Mouse (Mus musculus) CH12.LX (cell line): ENCODE results near the gene Aff3. TPM values are rescaled to one million over a fixed set of nuclear protein-coding genes. Genes with fewer than 3 reads are reported as not detected.

Experiments
- DNase-seq: peaks from one replicate; pipeline ENCODE4 v3.0.0-alpha.2; 2013; ENCODE audit errors: extremely low read depth
- H3K27ac ChIP-seq: 2 replicates; pipeline ENCODE4 v1.5.1; 2012; ENCODE audit warnings: low read depth, mild to moderate bottlenecking, control low read depth, moderate library complexity; ENCODE audit not compliant: insufficient read depth
- H3K27me3 ChIP-seq: replicated peaks from 2 replicates; pipeline ENCODE3; 2012; ENCODE audit warnings: inconsistent platforms
- H3K36me3 ChIP-seq, 2 experiments: replicated peaks in 1 of 2; 2 replicates each; pipeline versions ENCODE3 to v1.6.1; 2012; ENCODE audit warnings: inconsistent platforms in 1 of 2, low read length in 1 of 2, mild to moderate bottlenecking in 1 of 2, mixed read lengths in 1 of 2, moderate library complexity in 1 of 2; ENCODE audit not compliant: control insufficient read depth in 1 of 2, insufficient read depth in 1 of 2
- H3K4me1 ChIP-seq, 2 experiments: 2 replicates each; pipeline ENCODE4 v1.6.1; 2012; ENCODE audit warnings: inconsistent platforms in 1 of 2, moderate library complexity in 1 of 2; ENCODE audit not compliant: insufficient read depth in 2 of 2, control insufficient read depth in 1 of 2
- H3K4me2 ChIP-seq: 2 replicates; pipeline ENCODE4 v1.6.1; 2012; ENCODE audit warnings: low read depth, mild to moderate bottlenecking, control low read depth; ENCODE audit not compliant: poor library complexity, insufficient read depth, severe bottlenecking
- H3K4me3 ChIP-seq, 3 experiments: fragments of 150-350 bp in 1 of 3; sonication (generic) in 1 of 3; replicated peaks in 1 of 3; 2 replicates each; pipeline versions ENCODE3 to v1.5.1; 2011 to 2012; ENCODE audit warnings: low read depth in 2 of 3, low read length in 2 of 3, mild to moderate bottlenecking in 2 of 3, moderate library complexity in 2 of 3, control low read depth in 1 of 3, improper control_type of control experiment in 1 of 3, inconsistent platforms in 1 of 3, mixed read lengths in 1 of 3; ENCODE audit not compliant: poor library complexity in 1 of 3
- H3K79me2 ChIP-seq: replicated peaks from 2 replicates; pipeline ENCODE4 v1.6.1; 2012; ENCODE audit warnings: mild to moderate bottlenecking, moderate library complexity; ENCODE audit not compliant: control insufficient read depth, poor library complexity, insufficient read depth, severe bottlenecking; ENCODE audit errors: extremely low read depth
- H3K9ac ChIP-seq: 2 replicates; pipeline ENCODE4 v1.6.1; 2012; ENCODE audit warnings: low read depth, mild to moderate bottlenecking, control low read depth, moderate library complexity; ENCODE audit not compliant: insufficient read depth
- H3K9me3 ChIP-seq: replicated peaks from 2 replicates; pipeline ENCODE3; 2012; ENCODE audit warnings: low read length, inconsistent platforms, mixed read lengths
- IRF4 ChIP-seq: IDR thresholded peaks from 2 replicates; pipeline ENCODE4 v1.6.1; 2014; ENCODE audit warnings: low read depth, mild to moderate bottlenecking, inconsistent platforms, low read length, improper control_type of control experiment
- KAT2A ChIP-seq: IDR thresholded peaks from 2 replicates; pipeline ENCODE4 v1.6.1; 2012; ENCODE audit warnings: low read length, improper control_type of control experiment, inconsistent platforms; ENCODE audit not compliant: insufficient replicate concordance
- MAFK ChIP-seq: IDR thresholded peaks from 2 replicates; pipeline ENCODE4 v1.6.1; 2011; ENCODE audit warnings: low read length, improper control_type of control experiment; ENCODE audit not compliant: insufficient replicate concordance
- MYC ChIP-seq: IDR thresholded peaks from 2 replicates; pipeline ENCODE4 v1.6.1; 2011; ENCODE audit warnings: low read depth, mild to moderate bottlenecking, improper control_type of control experiment, low read length
- PAX5 ChIP-seq: IDR thresholded peaks from 2 replicates; pipeline ENCODE4 v1.6.1; 2012; ENCODE audit warnings: low read length, inconsistent platforms, mixed read lengths
- SMC3 ChIP-seq: IDR thresholded peaks from 2 replicates; pipeline ENCODE4 v1.6.1; 2011; ENCODE audit warnings: low read depth, low read length, improper control_type of control experiment
- UBTF ChIP-seq: IDR thresholded peaks from 2 replicates; pipeline ENCODE4 v1.6.1; 2012; ENCODE audit warnings: low read depth, mild to moderate bottlenecking, inconsistent platforms, low read length, improper control_type of control experiment, moderate library complexity
- USF1 ChIP-seq: IDR thresholded peaks from 2 replicates; pipeline ENCODE4 v1.6.1; 2014; ENCODE audit warnings: low read depth, mild to moderate bottlenecking, inconsistent platforms, low read length, improper control_type of control experiment
- ZKSCAN1 ChIP-seq: IDR thresholded peaks from 2 replicates; pipeline ENCODE4 v1.6.1; 2012; ENCODE audit warnings: low read depth, inconsistent platforms, low read length, improper control_type of control experiment, borderline replicate concordance
- dilution Hi-C: fragments of 300-500 bp; cut with MboI; formaldehyde crosslinking; loops from 2 replicates; pipeline ENCODE4 v1.14.3; 2020; ENCODE audit warnings: low sequenced_read_pairs; ENCODE audit not compliant: extremely low pct_unique_long_range_greater_than_20kb, extremely low pct_ligation_motif_present
- in situ Hi-C: fragments of 300-500 bp; cut with MboI; formaldehyde crosslinking; loops from 3 replicates; pipeline ENCODE4 v1.14.3; 2019; ENCODE audit warnings: low sequenced_read_pairs, low pct_ligation_motif_present, low pct_unique_long_range_greater_than_20kb, mixed read lengths
- polyA plus RNA-seq: library from polyadenylated mRNA; unstranded; fragments of >175 nt; gene quantifications from 2 replicates; pipeline ENCODE4 v1.2.1, GENCODE M21; 2012; ENCODE audit warnings: low read depth; ENCODE audit not compliant: insufficient read length
- total RNA-seq, 2 experiments: library from RNA; depleted of rRNA; stranded (reverse); fragments of 300-350 nt in 1 of 2; fragments of >200 nt in 1 of 2; gene quantifications; 2 replicates each; pipeline ENCODE4 v1.2.3; 2012 to 2014

The Aff3 gene
- total and polyA plus RNA-seq, 3 experiments: 5.1 to 29.9 (median 7.7) TPM

- TF ChIP-seq SMC3: no peak
- TF ChIP-seq USF1: no peak
- TF ChIP-seq UBTF: no peak
- no peak for TF ChIP-seq MYC
- no peak for TF ChIP-seq KAT2A
- dilution Hi-C loops: no loop called here
- Histone ChIP-seq H3K9ac (no peak overlapping the region), H3K4me1 (peaks cover 0 to 21% of the 10 kb centered on the region in 2 experiments; a peak in 1 of 4 replicates), H3K4me2 (no peak overlapping the region), H3K4me3 (no peak overlapping the region), H3K27me3 (no peaks in the 10 kb centered on the region), H3K36me3 (peaks cover 0 to 64% of the 10 kb centered on the region in 2 experiments), H3K79me2 (no peaks in the 10 kb centered on the region), H3K9me3 (peaks cover 2% of the 10 kb centered on the region), H3K27ac (no peak overlapping the region)
- no peak for DNase-seq
- in situ Hi-C loops: no loop called here
Measured at GRCm38 (mm10) chr1:38268246-38269042, 396.3 kb downstream of the Aff3 start.

GRCm38 (mm10) chr1:38263251-38263650 is 401.5 kb downstream of the Aff3 start:
- Histone ChIP-seq H3K79me2 (no peaks in the 10 kb centered on the region), H3K4me2 (no peak overlapping the region), H3K9ac (no peak overlapping the region), H3K4me3 (no peak overlapping the region), H3K4me1 (peaks cover 0 to 13% of the 10 kb centered on the region in 2 experiments; a peak in 2 of 4 replicates), H3K27me3 (no peaks in the 10 kb centered on the region)
- in situ Hi-C loops (no loop called here), dilution Hi-C loops (no loop called here)
- TF ChIP-seq MAFK: no peak
- TF ChIP-seq, all 38 proteins: peak for 0
- no peak overlapping the region for H3K27ac ChIP-seq
- H3K9me3 ChIP-seq: peaks cover 2% of the 10 kb centered on the region
- H3K36me3 ChIP-seq: peaks cover 0 to 65% of the 10 kb centered on the region in 2 experiments
- no peak for DNase-seq

GRCm38 (mm10) chr1:38262362-38263154 is 402.2 kb downstream of the Aff3 start:
- no peaks in the 10 kb centered on the region for H3K79me2 ChIP-seq
- no peak overlapping the region for H3K9ac ChIP-seq
- no peak for DNase-seq
- peaks cover 2% of the 10 kb centered on the region for H3K9me3 ChIP-seq
- H3K4me3 ChIP-seq: no peak overlapping the region
- in situ Hi-C loops: no loop called here
- no peak for TF ChIP-seq USF1
- no peak for TF ChIP-seq ZKSCAN1
- TF ChIP-seq IRF4: no peak
- no peak for TF ChIP-seq PAX5
- TF ChIP-seq, all 38 proteins: peak for 0
- Histone ChIP-seq H3K4me2 (no peak overlapping the region), H3K27ac (no peak overlapping the region), H3K4me1 (peaks cover 0 to 13% of the 10 kb centered on the region in 2 experiments; a peak in 2 of 4 replicates), H3K36me3 (peaks cover 0 to 64% of the 10 kb centered on the region in 2 experiments), H3K27me3 (no peaks in the 10 kb centered on the region)
- dilution Hi-C loops: no loop called here
